Mouse (Mus musculus) adrenal gland (tissue): ENCODE results near the gene Hapln4.

Experiments used
- intact Hi-C: fragments of 180-260 bp; cut with DNase I; formaldehyde crosslinking; loops from one replicate; pipeline ENCODE4 v1.15.1; 2025

Gene Hapln4

DNA sequence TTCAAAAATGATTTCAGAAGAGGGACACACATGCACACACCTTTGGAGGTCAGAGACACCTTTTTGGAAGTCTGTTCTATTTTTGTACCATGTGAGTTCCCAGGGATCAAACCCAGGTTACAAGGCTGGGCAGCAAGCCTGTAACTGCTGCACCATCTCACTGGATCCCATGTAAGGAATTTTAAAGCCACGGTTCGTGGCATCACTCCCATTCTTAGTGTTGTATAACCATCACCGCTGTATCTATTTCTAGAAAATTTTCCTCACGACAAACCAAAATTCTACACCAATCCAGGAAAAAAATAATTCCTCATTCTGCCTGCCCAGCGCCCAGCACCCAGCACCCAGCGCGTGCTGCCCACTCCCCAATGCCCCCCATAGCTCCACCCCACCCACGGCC lies 16.0 kb downstream of the Hapln4 start:
- intact Hi-C loops: no loop called here

DNA sequence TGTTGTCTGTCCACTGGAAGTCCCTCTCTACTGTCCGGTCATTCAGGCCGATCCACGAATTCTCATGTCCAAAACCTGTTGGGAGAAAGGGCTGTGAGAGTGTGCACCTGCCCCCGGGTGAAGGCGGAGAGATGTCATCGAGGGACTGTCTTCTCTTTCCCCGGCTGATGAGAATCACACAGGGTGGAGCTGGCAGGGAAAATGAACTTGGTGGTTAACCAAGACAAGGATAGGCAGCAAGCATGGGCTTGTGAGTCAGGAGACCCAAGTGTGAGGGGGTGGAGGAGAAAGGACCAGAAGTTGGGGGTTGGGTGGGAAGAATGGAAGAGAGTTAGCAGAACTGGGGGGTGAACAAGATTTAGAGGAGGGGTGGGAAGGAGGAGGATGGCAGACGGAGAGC lies 17.0 kb downstream of the Hapln4 start:
- intact Hi-C loops: no loop called here

DNA sequence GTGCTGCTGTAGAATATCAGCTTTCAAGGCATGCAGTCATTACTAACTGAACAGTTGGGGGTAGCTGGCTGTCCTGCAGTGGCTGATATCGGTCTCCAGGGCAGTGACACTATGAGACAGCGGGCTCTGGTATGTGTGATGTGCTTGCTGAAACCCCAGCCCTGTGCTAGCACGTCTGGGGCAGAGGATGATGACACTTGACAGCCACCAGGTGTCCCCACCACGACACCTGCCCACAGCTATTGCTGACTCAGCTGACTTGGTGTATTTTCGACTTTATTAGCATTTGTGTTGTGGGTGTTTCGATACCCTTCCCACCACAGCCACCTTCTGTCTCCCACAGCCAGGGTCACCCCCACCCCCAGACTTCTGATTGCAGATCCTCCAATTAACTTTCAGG lies 21.2 kb downstream of the Hapln4 start:
- intact Hi-C loops: no loop called here

DNA sequence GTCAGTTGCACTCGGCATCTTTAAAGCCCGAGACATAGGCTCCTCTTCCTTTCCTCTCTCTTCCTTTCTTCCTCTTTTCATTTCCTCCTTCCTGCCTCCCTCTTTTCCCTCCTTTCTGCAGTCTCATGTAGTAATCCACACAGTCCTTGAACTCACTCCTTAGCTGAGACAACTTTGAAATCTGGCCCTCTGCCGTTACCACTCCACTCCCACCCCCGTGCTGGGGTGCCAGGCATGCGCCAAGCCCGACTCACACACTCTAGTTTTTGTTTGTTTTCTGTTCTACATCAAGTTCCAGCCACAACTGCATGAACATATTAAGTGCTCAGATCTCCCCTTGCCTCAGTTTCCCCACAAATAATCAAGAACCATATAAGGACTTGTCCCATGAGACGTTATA lies 21.7 kb downstream of the Hapln4 start:
- intact Hi-C loops: loop anchor here (5.0 kb wide), 1 partner anchor 62 kb away; no protein-coding TSS in a partner anchor

DNA sequence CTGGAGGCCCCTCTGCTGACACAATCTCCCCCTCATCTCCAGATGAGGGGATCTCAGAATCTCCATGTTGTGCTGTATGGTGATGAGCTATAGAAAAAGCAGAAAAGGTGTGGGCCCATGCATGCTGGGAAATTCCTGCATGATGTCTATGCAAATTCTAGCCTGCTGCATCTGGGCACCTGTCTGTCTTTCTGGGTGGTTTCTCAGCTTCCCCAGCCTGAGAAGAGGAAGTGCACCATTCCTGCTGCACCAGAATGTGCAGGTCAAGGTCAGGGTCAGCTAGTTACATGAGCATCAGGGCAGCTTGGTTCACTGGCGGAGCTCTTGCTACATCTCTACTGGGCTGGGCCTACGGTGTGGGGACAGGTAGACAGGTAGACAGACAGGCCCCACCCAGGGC lies 27.2 kb downstream of the Hapln4 start:
- intact Hi-C loops: no loop called here

DNA sequence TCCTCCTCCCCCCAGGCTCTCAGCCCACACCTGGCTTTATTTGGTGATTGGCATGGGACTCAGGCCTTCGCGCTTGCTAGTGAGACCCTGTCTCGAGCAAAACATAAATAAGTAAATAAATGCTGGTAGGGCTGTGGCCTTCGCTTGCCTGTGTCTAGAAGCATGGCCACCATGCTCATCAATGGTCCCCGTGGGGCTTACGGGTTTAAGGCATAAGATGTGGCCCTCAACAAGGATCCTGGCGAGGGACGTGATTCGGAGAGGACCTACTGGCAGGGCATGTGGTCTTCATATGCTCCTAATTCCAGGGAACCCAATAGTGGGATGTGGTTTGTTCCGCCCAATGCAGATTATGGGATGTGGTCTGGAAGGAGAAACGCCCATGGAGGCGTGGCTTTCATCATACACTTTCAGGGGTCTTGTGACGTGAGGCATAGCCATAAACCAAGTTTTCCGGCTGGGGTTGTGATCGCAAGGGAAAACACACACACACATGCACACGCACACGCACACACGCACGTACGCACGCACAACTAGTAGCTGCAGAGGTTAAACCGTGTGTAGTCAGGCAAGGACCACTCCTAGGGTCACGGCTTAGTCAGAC lies 28.0 kb downstream of the Hapln4 start:
- intact Hi-C loops: no loop called here

DNA sequence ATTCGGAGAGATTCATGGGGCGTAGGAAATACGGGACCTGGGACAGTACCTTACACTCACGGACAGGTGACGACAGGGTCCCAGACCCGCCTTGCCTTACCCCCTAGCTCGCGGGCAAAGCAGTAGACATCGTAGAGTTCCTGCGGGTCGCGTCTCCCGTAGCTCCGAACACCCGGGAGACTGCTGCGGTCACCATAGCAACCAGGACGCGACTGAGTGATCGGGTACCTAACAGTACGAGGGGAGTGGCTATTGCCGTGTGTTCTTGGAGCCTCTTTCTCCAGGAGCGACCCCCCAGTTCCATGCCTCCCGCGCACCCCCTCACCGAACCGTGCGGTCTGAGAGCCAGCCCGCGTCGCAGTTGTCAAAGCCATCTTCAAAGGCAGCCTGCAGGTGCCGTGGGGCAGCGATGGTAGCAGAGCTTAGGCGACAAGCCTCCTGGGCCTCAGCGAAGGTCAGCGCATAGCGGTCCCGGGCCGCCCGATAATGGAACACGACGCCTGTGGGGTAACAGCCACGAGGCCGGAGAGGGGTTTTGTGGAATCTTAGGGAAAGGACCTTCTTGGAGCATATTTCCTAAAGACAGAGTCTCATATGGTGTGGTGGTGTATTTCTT lies 29.3 kb downstream of the Hapln4 start:
- intact Hi-C loops: no loop called here

DNA sequence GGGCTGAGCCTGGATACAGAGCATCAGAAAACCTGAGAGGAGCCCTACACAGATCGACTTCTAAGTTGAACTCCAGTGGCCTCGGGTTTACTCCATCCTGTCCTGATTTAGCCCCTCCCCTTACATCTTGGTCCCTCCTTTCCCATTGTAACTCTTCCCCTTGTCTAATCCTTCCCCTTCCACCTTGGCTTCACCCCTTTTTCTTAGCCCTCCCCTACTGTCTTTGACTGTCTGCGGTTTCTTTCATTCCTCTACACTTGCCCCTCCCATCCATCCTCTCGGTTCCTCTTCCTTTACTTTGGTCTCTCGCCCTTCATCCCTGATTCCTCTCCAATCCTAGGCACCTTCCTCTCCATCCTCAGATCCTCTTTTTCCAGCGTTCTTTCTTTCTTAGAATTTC lies 31.2 kb downstream of the Hapln4 start:
- intact Hi-C loops: no loop called here

DNA sequence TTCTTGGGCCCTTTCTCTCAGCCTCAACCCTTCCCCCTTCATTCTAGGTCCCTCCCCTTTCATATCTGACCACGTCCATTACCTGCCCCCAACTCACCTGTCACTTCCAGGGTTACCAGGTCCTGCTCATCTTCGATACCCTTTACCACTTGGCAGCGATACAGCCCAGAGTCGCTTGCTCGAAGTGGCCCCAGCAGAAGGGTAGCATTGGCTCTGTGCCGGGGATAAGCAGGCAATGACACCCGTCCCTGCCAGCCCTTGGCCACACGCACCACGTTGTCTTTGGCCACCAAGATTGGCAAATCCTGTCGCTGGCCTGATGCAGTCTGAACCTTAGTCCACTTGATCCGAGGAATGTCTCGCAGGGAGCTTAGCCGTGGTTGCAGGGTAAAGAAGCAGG lies 31.6 kb downstream of the Hapln4 start:
- intact Hi-C loops: no loop called here

DNA sequence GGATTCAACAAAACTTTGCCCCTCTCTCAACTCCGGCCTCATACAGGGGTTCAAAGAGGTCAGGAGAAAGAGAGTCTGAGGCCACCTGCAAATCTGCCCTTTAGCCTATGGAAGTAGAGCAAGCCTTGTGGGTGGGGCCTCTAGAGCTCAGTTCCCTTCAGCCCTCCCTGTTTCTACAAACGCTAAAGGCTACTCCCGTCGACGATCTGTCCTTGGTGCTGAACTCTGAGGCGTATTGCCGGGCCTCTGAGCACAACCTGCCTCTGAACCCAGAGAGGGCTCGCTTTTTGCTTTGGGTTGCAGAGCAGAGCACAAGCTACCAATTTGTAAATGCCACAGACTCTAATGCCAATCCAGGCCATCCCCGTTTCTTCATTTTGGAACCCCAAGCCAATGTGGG lies 34.4 kb downstream of the Hapln4 start:
- intact Hi-C loops: no loop called here

DNA sequence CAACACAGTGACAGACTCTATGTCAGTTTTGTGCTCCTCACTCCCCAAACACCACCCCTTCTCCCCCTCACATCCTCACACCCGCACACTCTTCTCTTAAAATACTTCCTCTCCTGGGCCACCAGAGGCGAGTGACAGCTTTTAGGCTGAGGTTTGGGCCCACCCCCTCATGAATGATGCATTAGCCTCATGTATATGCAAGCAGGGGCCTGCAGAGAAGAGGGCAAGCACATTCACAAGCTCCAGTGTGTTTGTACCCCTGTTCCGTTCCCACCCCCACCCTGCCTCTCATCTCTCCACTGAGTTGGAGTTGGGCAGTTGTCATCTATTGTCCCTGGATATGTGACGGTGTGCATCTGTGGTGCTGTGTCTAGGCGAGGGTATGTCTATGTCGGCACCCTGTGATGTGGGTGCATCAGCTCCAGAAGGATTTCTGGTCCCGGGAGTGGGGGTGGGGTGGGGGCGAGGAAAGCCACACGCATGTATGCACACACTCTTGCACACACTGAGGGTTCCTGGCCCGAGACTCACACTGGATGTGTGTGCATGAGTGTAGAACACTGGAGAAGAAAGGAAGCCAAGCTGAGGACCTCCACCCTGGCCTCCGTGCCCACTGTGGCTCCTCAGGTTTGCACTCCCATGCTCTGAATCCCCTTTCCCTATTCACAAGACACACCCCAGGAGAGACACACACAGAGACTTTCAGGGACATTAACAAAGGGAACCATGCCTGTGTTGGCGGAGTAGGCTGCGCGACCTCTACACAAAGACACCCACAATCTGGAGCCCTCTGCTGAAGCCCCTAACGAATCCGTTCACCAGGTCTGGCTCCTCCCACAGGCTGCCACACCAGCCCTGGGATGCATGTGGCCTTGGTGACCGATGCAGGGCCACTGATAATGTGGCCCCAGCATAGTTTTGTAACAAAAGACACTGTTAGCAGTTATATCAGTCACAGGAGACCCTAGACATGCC lies 35.8 kb downstream of the Hapln4 start:
- intact Hi-C loops: no loop called here

DNA sequence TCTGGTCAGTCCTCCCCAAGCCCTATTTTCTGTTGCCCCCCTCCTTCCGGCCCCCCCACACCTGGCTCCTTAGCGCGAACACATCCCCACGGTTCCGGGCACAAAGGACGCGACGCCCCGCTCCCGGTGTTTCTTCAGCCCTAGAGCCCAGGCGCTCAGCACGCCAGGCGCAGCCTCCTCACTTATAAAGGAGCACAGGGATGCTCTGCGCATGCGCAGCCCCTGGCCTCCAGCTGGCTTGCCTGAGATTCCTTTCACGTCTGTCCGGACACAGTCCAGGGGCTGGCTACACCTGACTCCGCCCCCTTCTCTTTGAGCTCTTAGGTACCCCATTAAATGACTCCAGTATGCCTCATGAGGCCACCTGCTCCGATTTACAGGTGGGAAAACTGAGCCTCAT lies 37.4 kb downstream of the Hapln4 start, which contains the start of gene Ncan:
Gene Ncan (minus strand): TSS at position 207 of the 400 bp plus-strand sequence.
- intact Hi-C loops: no loop called here

DNA sequence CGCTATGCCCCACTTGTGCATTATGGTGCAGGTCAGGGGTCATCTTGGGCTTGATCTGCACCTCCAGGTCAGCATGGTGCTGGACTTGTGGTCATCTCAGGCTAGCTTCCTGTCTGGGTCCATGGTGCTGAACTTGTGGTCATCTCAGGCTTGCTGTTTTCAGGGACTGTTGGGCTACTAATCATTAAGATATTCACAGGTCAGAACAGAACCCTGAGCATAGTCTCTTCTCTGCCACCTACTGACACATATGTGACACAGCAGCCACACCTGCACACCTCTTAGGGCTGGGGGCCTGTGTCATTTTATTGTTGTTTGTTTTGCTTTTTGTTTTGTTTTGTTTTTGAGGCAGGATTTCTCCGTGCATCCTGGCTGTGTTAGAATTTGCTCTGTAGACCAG lies 39.6 kb downstream of the Hapln4 start:
- intact Hi-C loops: no loop called here

DNA sequence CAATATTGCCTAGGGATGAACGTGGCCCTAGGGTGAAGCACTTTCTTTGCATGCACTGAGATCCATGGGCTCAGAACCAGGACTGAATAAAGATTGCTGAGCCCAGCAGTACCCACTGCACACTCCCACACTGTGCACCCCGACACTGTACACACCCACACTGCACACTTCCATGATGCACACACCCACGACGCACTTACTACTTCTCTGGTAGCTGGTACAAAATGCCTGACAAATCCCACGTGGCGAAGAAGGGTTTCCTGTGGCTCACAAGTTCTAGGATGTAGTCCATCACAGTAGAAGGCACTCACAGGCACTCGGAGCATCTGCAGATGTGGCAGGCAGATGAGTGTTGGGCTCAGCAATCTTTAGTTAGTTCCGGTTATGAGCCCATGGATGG lies 41.7 kb downstream of the Hapln4 start:
- intact Hi-C loops: no loop called here

DNA sequence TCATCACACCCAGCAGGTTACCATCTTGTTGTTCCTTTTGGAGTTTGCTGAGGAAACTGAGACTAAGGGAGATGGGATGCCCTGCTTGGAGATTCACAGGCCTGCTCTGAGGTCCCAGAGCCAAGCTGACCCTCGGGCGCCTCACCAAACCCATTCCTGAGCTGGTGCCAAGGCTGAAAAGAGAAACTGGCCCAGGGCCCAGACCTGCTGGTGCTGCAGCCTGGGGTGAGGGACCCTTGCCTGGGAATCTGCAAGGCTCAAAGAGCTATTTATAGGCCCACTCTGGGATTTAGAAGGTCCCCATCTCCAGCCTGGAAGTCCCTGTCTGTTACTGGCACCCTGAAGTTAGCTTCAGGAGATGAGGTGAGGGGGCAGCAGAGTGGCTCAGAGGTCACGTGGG lies 45.2 kb downstream of the Hapln4 start:
- intact Hi-C loops: no loop called here

DNA sequence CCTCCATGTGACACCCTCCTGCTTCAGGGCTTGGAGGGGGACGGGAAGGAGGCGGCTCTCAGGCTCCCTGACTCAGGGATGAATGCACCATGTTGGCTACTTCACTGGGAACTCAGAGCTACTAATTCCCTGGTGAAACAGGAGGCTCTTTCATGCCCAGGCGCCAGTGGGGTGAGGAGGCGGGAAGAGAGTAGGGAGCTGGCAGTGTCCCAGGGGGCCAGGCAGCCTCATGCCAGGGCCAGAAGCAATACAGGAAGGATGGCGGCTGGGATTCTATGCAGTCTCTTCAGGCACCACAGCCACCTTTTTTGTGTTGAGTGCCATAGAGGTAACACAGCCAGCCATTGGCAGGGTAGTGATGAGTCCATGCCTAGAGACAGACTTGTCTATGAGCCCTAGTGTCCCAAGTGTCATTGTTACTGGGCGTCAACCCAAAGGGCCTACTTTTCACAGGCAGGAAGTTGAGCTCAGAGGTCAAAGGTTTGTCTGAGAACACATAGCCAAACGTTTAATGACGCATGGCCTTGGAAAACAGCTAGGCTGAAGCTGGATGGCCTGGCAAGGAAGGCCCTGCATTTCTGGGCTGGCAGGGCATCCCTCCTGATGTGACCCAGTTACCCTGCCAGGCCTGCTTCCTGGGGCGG lies 46.2 kb downstream of the Hapln4 start:
- intact Hi-C loops: no loop called here

DNA sequence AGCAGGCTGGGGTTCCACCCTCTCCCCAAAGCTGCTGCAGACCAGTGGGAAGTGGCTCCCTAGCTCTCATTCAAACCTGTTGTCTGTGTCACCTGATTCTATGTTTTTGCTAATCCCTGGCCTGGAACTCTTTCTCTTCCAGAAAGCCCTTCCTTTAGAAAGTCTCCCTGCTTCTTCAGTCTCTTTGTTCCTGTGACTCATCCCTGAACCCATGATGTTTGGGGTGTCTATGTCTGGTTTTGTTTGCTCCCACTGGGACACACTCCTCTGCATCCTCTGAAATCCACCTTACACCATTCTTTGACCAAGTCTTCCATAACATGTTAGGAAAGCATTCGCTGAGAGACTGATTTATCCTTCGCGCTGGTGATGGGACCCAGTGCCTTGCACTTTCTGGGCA lies 46.8 kb downstream of the Hapln4 start:
- intact Hi-C loops: no loop called here

DNA sequence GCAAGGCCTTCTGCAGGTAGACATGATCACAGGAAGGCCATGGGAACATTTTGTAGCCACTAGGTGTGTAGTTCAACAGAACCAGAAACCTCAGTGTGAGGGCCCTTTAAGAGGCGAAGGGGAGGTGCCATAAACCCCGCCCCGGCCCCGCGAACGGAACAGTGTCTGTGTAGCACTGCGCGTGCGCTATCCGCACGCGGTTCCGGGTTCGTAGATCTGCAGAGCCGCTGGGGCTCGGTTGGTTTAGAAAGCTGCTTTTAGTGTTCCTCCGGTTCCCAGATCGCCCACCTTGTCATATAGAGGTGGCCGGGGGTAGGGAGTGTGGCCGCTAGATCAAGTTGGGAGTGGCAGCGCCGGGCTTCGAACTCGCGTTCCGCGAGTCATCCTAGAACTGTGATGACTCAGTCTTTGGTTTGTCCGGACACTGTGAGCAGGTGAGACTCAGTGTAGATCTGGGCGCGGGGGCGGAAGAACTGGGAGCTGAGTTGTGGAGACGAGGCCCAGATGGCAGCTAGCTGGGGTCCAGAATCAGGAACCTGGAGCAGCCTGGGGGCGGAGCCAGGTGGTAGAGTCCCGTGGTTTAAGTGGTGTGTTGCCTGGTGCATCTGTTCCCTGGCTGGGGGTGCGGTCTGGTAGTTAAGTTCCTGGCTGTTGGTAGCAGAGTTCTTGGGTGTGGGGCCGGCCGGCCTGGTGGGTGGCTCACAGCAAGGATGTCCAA lies 48.1 kb downstream of the Hapln4 start, which contains the start of gene Nr2c2ap:
Gene Nr2c2ap (plus strand): TSS at position 168 of the 718 bp plus-strand sequence.
- intact Hi-C loops: no loop called here

DNA sequence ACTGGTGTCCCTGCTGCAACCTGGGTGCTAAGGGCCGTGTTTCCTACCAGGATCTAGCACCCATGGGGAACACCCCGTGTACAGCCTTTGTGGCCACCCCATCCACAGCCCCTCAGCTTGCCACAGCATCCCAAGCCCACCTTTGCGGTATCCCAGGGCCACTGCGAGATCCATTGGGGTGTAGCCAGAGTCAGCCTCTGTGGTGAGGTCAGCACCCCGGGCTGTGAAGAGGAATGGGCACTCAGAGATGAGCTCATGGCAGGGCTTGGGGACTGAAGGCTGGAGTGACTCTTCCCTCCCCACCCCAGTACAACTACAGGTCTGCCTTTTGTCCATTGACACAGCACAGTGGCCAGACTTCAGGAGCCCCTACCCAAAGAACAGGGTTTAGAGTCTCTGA lies 50.8 kb downstream of the Hapln4 start:
- intact Hi-C loops: no loop called here

DNA sequence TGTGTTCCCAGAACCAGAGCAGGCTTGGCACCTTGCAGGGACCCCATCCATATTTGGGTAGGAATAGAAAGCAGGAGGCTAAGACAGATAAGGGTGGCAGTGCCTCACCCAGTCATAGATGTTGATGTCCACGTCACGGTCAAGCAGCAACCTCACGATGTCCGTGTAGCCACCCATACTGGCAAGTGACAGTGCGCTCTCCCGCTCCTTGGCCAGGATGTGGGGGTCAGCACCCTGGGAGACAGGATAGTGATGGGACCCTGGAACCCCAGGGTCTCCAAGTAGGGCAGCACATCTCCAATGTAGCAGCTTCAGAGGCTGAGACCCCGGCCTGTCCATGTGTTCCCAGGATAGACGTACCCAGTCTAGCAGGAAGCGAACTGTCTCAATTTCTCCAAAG lies 51.7 kb downstream of the Hapln4 start:
- intact Hi-C loops: no loop called here

DNA sequence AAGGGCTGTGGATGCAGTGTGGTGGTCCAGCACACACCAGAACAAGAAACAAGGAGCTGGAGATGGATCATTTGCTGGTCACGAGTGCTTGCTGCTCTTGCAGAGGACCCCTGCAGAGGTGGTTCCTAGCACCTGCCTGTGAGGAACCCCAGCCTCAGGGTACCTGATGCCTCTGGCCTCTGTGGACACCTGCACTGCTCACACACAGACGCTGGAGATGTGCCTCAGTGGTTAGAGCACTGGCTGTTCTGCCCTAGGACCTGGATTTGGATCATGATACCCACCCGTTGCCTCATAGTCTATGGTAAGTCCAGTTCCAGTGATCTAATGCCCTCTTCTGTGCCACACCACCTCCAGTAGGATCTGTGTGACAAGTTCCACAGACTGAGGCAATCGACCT lies 53.3 kb downstream of the Hapln4 start:
- intact Hi-C loops: no loop called here
